Mouse (Mus musculus) midbrain, embryonic 16.5 days (tissue): Measurements from ENCODE around the gene Chst5. TPM values are rescaled to one million over a fixed set of nuclear protein-coding genes. Genes with fewer than 3 reads are reported as not detected.
"Not testable (repeated sequence)": the region's sequence is repeated elsewhere in the genome, so short reads cannot be mapped to it uniquely, and the experiment has no call there.

ENCODE experiments used
- ATAC-seq: fragments of 200-750 bp; cut with Nextera tagmentation; 2 replicates; pipeline ENCODE4 v1.8.0; 2017; ENCODE audit warnings: moderate TSS enrichment
- H3K27ac ChIP-seq: fragments of 300-500 bp; sonication (generic); 2 replicates; pipeline ENCODE4 v1.5.1; 2014; ENCODE audit warnings: mild to moderate bottlenecking, low read length, mixed read lengths
- H3K27me3 ChIP-seq: fragments of 300-500 bp; sonication (generic); 2 replicates; pipeline ENCODE4 v1.6.1; 2014; ENCODE audit warnings: low read depth, low read length, mixed read lengths; ENCODE audit not compliant: control insufficient read depth, insufficient read depth
- H3K36me3 ChIP-seq: fragments of 300-500 bp; sonication (generic); 2 replicates; pipeline ENCODE4 v1.6.1; 2014; ENCODE audit warnings: mild to moderate bottlenecking, low read length, moderate library complexity, mixed read lengths; ENCODE audit not compliant: control insufficient read depth, insufficient read depth
- H3K4me1 ChIP-seq: fragments of 300-500 bp; sonication (generic); 2 replicates; pipeline ENCODE4 v1.6.1; 2014; ENCODE audit warnings: mild to moderate bottlenecking, low read length, mixed read lengths; ENCODE audit not compliant: control insufficient read depth, insufficient read depth
- H3K4me2 ChIP-seq: fragments of 300-500 bp; sonication (generic); 2 replicates; pipeline ENCODE4 v1.6.1; 2014; ENCODE audit warnings: mild to moderate bottlenecking, low read length, mixed read lengths
- H3K4me3 ChIP-seq: fragments of 300-500 bp; sonication (generic); 2 replicates; pipeline ENCODE4 v1.5.1; 2014; ENCODE audit warnings: low read depth, mild to moderate bottlenecking, low read length, moderate library complexity, mixed read lengths
- H3K9ac ChIP-seq: fragments of 300-500 bp; sonication (generic); 2 replicates; pipeline ENCODE4 v1.6.1; 2014; ENCODE audit warnings: low read depth, low read length, mixed read lengths
- H3K9me3 ChIP-seq: fragments of 300-500 bp; sonication (generic); replicated peaks from 2 replicates; pipeline ENCODE4 v1.6.1; 2014; ENCODE audit warnings: mild to moderate bottlenecking, low read length, mixed read lengths; ENCODE audit not compliant: control insufficient read depth, poor library complexity, severe bottlenecking
- WGBS: fragments of 180-500 bp; shearing (Covaris S2); extraction: QIAGEN DNeasy Blood & Tissue Kit; methylation state at CpG from one replicate; pipeline ENCODE4 v1.1.7; 2014; 5-methylcytosine and 5-hydroxymethylcytosine counted together
- polyA plus RNA-seq: library from polyadenylated mRNA; unstranded; fragments of >200 nt; fragmentation: Nextera tagmentation; extraction: Ambion mirVana; gene quantifications from 2 replicates; pipeline ENCODE4 v1.2.1, GENCODE M21; 2015

The Chst5 gene
- polyA plus RNA-seq, 1 experiment from 2014 or later, result 4.1 TPM

- Histone ChIP-seq H3K9ac (no peak overlapping the region), H3K9me3 (no peaks in the 10 kb centered on the region), H3K36me3 (no peaks in the 10 kb centered on the region), H3K27me3 (no peaks in the 10 kb centered on the region), H3K4me1 (no peaks in the 10 kb centered on the region), H3K27ac (no peak overlapping the region), H3K4me3 (no peak overlapping the region), H3K4me2 (no peak overlapping the region)
- no peak for ATAC-seq
- 43% methylated on average over 2 of the region's 2 CpGs for WGBS
Measured at GRCm38 (mm10) chr8:111868664-111869063, 41.6 kb downstream of the Chst5 start.

- Histone ChIP-seq H3K27ac (no peak overlapping the region), H3K36me3 (no peaks in the 10 kb centered on the region), H3K4me1 (no peaks in the 10 kb centered on the region), H3K4me3 (no peak overlapping the region), H3K27me3 (no peaks in the 10 kb centered on the region), H3K9ac (no peak overlapping the region), H3K9me3 (no peaks in the 10 kb centered on the region), H3K4me2 (no peak overlapping the region)
- no peak for ATAC-seq
- WGBS, result 85% methylated on average over 6 of the region's 6 CpGs
Measured at GRCm38 (mm10) chr8:111865857-111866256, 44.4 kb downstream of the Chst5 start.

- no peaks in the 10 kb centered on the region for H3K36me3 ChIP-seq
- WGBS, result 95% methylated on average over 8 of the region's 8 CpGs
- no peak overlapping the region for H3K27ac ChIP-seq
- no peak overlapping the region for H3K4me2 ChIP-seq
- no peak overlapping the region for H3K9ac ChIP-seq
- no peak for ATAC-seq
- H3K9me3 ChIP-seq, result no peaks in the 10 kb centered on the region
- H3K4me3 ChIP-seq, result no peak overlapping the region
- no peaks in the 10 kb centered on the region for H3K27me3 ChIP-seq
- no peaks in the 10 kb centered on the region for H3K4me1 ChIP-seq
Measured at GRCm38 (mm10) chr8:111865130-111865852, 45.0 kb downstream of the Chst5 start.

GRCm38 (mm10) chr8:111864648-111865047, 45.6 kb downstream of the Chst5 start:
- Histone ChIP-seq H3K4me2 (no peak overlapping the region), H3K4me3 (no peak overlapping the region), H3K4me1 (no peaks in the 10 kb centered on the region), H3K9ac (no peak overlapping the region), H3K9me3 (no peaks in the 10 kb centered on the region), H3K27me3 (no peaks in the 10 kb centered on the region), H3K27ac (no peak overlapping the region), H3K36me3 (no peaks in the 10 kb centered on the region)
- no peak for ATAC-seq
- WGBS, result 94% methylated on average over 8 of the region's 8 CpGs

- H3K9me3 ChIP-seq, result no peaks in the 10 kb centered on the region
- no peaks in the 10 kb centered on the region for H3K36me3 ChIP-seq
- ATAC-seq, result no peak
- H3K4me1 ChIP-seq, result no peaks in the 10 kb centered on the region
- no peak overlapping the region for H3K4me2 ChIP-seq
- H3K4me3 ChIP-seq, result no peak overlapping the region
- 89% methylated on average over 4 of the region's 4 CpGs for WGBS
- no peaks in the 10 kb centered on the region for H3K27me3 ChIP-seq
- no peak overlapping the region for H3K27ac ChIP-seq
- H3K9ac ChIP-seq, result no peak overlapping the region
Measured at GRCm38 (mm10) chr8:111863280-111863679, 47.0 kb downstream of the Chst5 start.

- WGBS, result 87% methylated on average over 12 of the region's 12 CpGs
Measured at GRCm38 (mm10) chr8:111855977-111856376, 54.3 kb downstream of the Chst5 start.

GRCm38 (mm10) chr8:111853861-111854501, 56.3 kb downstream of the Chst5 start, which contains the start of gene Cfdp1:
Cfdp1 (minus strand) TSS chr8:111854291.
- under 1% methylated on average over 53 of the region's 53 CpGs for WGBS
- no peaks in the 10 kb centered on the region for H3K36me3 ChIP-seq
- peak; percentile 100 for ATAC-seq
- H3K9me3 ChIP-seq, result no peaks in the 10 kb centered on the region
- H3K27me3 ChIP-seq, result no peaks in the 10 kb centered on the region
- peak within 1 kb of the TSS; percentile 65 for H3K4me2 ChIP-seq
- H3K4me3 ChIP-seq, result peak within 1 kb of the TSS; percentile 70
- peaks cover 23% of the 10 kb centered on the region for H3K4me1 ChIP-seq
- H3K27ac ChIP-seq, result peak within 1 kb of the TSS; percentile 61
- H3K9ac ChIP-seq, result peak within 1 kb of the TSS; percentile 90

More at GRCm38 (mm10) chr8:111855977-111856376, 54.3 kb downstream of the Chst5 start:
- Histone ChIP-seq H3K4me2 (no peak overlapping the region), H3K4me3 (no peak overlapping the region), H3K36me3 (no peaks in the 10 kb centered on the region), H3K4me1 (peaks cover 20% of the 10 kb centered on the region), H3K27me3 (no peaks in the 10 kb centered on the region), H3K9ac (no peak overlapping the region), H3K9me3 (no peaks in the 10 kb centered on the region), H3K27ac (no peak overlapping the region)
- no peak for ATAC-seq

GRCm38 (mm10) chr8:111853219-111853618, 57.0 kb downstream of the Chst5 start:
- H3K9me3 ChIP-seq, H3K27ac ChIP-seq, H3K27me3 ChIP-seq, ATAC-seq, H3K36me3 ChIP-seq: not testable (repeated sequence)
- 65% methylated on average over 12 of the region's 12 CpGs for WGBS
- peak overlapping the region; percentile 65 for H3K4me2 ChIP-seq
- H3K4me3 ChIP-seq, result peak overlapping the region; percentile 70
- peak overlapping the region; percentile 90 for H3K9ac ChIP-seq
- peaks cover 23% of the 10 kb centered on the region for H3K4me1 ChIP-seq

- H3K4me3 ChIP-seq, result no peak overlapping the region
- ATAC-seq, result no peak
- H3K4me2 ChIP-seq, result no peak overlapping the region
- peaks cover 9% of the 10 kb centered on the region for H3K4me1 ChIP-seq
- 97% methylated on average over 6 of the region's 6 CpGs for WGBS
- peaks cover 15% of the 10 kb centered on the region; the same call in 1 of the 2 replicates for H3K36me3 ChIP-seq
- no peak overlapping the region for H3K9ac ChIP-seq
- H3K27me3 ChIP-seq, result no peaks in the 10 kb centered on the region
- H3K27ac ChIP-seq, result no peak overlapping the region
- no peaks in the 10 kb centered on the region for H3K9me3 ChIP-seq
Measured at GRCm38 (mm10) chr8:111846746-111847145, 63.5 kb downstream of the Chst5 start.
